Mouse (Mus musculus) liver, adult 2 months (tissue): ENCODE measurements at regions not wholly inside any gene's neighbourhood (a gene's known extent, or its start where the extent isn't known, plus 50 kb on each side); places are given as distances from the start of the nearest gene placed in this dataset.

ENCODE experiments used
- DNase-seq: peaks from one replicate; pipeline ENCODE4 v3.0.0-alpha.2; 2011; ENCODE audit warnings: low read depth, low spot score; ENCODE audit errors: extremely low read depth
- H3K27ac ChIP-seq: fragments of 200-500 bp; replicated peaks from 2 replicates; pipeline ENCODE4 v1.5.1; 2012; ENCODE audit warnings: low read depth, mild to moderate bottlenecking, control low read depth, inconsistent platforms, low read length; ENCODE audit not compliant: insufficient read depth
- H3K27me3 ChIP-seq: fragments of 200-500 bp; 2 replicates; pipeline ENCODE4 v1.6.1; 2012; ENCODE audit warnings: mild to moderate bottlenecking, moderate library complexity, low read length, inconsistent platforms; ENCODE audit not compliant: control insufficient read depth, insufficient read depth
- H3K36me3 ChIP-seq: fragments of 200-500 bp; 2 replicates; pipeline ENCODE4 v1.6.1; 2012; ENCODE audit warnings: low read length, inconsistent platforms; ENCODE audit not compliant: control insufficient read depth, insufficient read depth
- H3K4me1 ChIP-seq: fragments of 200-500 bp; 2 replicates; pipeline ENCODE4 v1.6.1; 2011; ENCODE audit warnings: low read length; ENCODE audit not compliant: control insufficient read depth, insufficient read depth
- H3K4me3 ChIP-seq: fragments of 200-500 bp; 2 replicates; pipeline ENCODE4 v1.5.1; 2011; ENCODE audit warnings: low read depth, mild to moderate bottlenecking, control low read depth, low read length, moderate library complexity; ENCODE audit not compliant: insufficient read depth
- H3K79me2 ChIP-seq: fragments of 200-500 bp; 2 replicates; pipeline ENCODE4 v1.6.1; 2012; ENCODE audit warnings: inconsistent platforms, mild to moderate bottlenecking, low read length, moderate library complexity; ENCODE audit not compliant: control insufficient read depth, insufficient read depth
- H3K9ac ChIP-seq: fragments of 200-500 bp; 2 replicates; pipeline ENCODE4 v1.6.1; 2012; ENCODE audit warnings: low read depth, mild to moderate bottlenecking, control low read depth, inconsistent platforms, low read length
- CTCF ChIP-seq: fragments of 200-500 bp; IDR thresholded peaks from 2 replicates; pipeline ENCODE4 v1.5.1; 2011; ENCODE audit warnings: low read depth, low read length, control low read depth
- POLR2A ChIP-seq: fragments of 200-500 bp; IDR thresholded peaks from 2 replicates; pipeline ENCODE4 v1.6.1; 2011; ENCODE audit warnings: low read length, control low read depth; ENCODE audit not compliant: insufficient read depth; ENCODE audit errors: extremely low read depth
- WGBS: fragments of 180-500 bp; shearing (Covaris S2); methylation state at CpG from one replicate; pipeline ENCODE4 v1.1.7; 2018; 5-methylcytosine and 5-hydroxymethylcytosine counted together

DNA sequence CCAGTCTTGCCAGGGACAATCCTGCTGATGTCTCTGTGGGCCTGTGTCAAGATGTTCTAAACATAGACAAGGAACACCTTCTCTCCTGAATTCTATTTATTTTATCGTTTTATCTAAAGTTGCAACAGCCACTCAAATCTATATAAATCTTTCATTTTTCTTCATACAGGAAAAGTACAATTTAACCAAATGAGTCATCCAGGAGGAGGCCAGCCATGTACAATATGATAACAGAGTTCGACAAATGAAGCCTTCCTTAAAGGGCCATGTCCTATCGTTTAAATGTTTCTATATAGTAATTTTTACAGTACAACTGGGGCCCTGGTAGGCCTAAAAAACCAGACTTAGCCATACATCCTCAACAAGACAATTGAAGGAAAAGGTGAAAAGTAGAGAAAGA is 154.8 kb downstream of the Thbs2 start:
- Histone ChIP-seq H3K36me3 (no peaks in the 10 kb centered on the region), H3K4me1 (no peaks in the 10 kb centered on the region), H3K79me2 (no peaks in the 10 kb centered on the region), H3K9ac (no peak overlapping the region), H3K27me3 (no peaks in the 10 kb centered on the region), H3K4me3 (no peak overlapping the region), H3K27ac (no peak overlapping the region)
- TF ChIP-seq POLR2A (no peak), CTCF (no peak)
- DNase-seq = no peak
- WGBS = 79% methylated on average over 3 of the region's 3 CpGs

DNA sequence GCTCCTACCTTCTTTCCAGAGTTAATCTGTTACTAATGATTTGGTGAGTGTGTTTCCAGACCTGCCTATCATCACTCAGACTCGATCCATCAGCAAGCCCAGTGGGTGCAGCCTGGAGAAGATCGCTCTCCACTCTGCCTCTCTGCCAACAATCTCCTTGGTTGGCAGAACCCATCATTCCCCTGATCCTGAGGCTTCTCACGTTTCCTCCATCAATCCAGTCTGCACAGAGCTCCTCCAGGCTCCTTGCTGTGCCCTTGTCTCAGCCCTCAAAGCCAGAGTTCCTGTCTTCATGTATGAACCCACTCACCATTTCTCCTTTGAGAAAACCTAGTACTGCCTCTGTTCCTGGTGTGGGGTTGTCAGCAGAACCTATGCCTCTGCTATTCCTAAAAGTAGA is 155.5 kb downstream of the Thbs2 start:
- no peak for DNase-seq
- Histone ChIP-seq H3K27ac (no peak overlapping the region), H3K4me3 (no peak overlapping the region), H3K27me3 (no peaks in the 10 kb centered on the region), H3K4me1 (no peaks in the 10 kb centered on the region), H3K36me3 (no peaks in the 10 kb centered on the region), H3K9ac (no peak overlapping the region), H3K79me2 (no peaks in the 10 kb centered on the region)
- WGBS = 56% methylated on average over 3 of the region's 3 CpGs
- no peak for TF ChIP-seq CTCF
- no peak for TF ChIP-seq POLR2A

DNA sequence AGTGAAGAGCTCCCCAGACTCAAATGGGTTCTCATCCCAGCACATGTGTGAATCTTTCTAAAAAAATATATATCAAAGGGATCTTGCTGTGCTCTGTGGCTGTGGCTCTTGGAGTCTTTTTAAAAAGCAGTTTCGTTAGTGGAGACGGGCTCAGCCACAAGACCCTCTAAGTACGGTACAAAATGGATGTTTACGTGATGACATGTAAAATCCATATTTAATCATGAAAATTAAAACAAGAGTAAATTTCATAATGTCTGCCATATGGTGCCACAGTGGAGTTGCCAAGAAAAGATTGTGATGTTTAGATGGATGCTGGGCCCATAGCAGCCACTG is 161.1 kb downstream of the Thbs2 start:
- Histone ChIP-seq H3K27me3 (no peaks in the 10 kb centered on the region), H3K4me1 (no peaks in the 10 kb centered on the region), H3K36me3 (no peaks in the 10 kb centered on the region), H3K4me3 (no peak overlapping the region), H3K79me2 (no peaks in the 10 kb centered on the region), H3K9ac (no peak overlapping the region), H3K27ac (no peak overlapping the region)
- TF ChIP-seq CTCF (no peak), POLR2A (no peak)
- 96% methylated on average over 4 of the region's 4 CpGs for WGBS
- DNase-seq = no peak

DNA sequence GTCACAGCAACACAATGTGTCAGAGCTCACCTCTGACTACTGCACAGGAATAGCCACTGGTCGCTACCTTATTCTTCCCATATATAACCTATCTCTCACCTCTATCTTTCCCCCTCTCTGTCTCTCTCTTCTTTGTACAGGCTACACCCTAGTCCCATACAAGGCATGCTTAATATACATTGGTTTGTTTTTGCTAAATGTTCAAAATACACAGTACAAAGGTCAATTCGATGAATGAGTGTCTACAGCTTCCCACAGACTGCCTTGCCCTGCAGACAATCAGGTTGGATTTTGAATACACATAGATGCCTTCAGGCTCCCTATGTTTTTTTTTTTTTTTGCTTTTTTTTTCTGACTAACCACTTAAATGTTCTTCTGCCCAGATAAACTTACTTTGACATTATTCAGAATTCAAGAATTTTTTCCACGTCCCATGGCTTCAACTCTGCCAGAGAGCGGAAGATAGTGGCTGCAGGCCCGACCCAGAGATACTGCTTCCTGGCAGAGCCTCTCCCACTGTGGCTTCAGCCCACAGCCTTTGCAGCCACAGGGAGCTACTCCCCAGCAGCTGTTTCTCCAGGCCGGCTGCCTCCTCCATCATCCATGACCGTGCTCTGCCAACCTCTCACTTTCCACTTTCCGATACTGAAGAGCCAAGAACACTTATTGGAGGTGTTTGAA is 161.6 kb downstream of the Thbs2 start:
- 73% methylated on average over 8 of the region's 8 CpGs for WGBS
- no peaks in the 10 kb centered on the region for H3K27me3 ChIP-seq
- TF ChIP-seq POLR2A = no peak
- TF ChIP-seq CTCF = no peak
- no peaks in the 10 kb centered on the region for H3K79me2 ChIP-seq
- no peak for DNase-seq
- H3K4me3 ChIP-seq = no peak overlapping the region
- no peak overlapping the region for H3K9ac ChIP-seq
- H3K4me1 ChIP-seq = no peaks in the 10 kb centered on the region
- no peaks in the 10 kb centered on the region for H3K36me3 ChIP-seq
- no peak overlapping the region for H3K27ac ChIP-seq

DNA sequence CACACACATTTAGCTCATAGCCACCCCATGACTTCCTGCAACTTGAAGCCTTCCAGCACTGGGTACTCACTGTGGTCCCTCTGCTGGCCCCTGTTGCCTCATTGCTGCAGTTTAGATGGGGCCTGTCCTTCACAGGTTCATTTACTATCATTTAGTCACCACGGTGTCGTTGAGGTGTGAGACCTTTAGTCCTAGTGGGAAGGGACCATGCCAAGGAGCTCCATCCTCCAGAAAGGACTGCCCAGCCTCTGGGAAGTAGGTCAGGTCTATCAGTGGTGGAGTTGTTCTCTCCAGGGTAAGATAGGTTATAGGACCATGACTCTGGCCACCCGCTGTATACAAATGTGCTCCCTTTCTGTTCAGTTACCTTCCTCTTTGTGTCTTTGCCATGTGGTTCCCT is 162.2 kb downstream of the Thbs2 start:
- H3K9ac ChIP-seq = no peak overlapping the region
- H3K27me3 ChIP-seq = no peaks in the 10 kb centered on the region
- DNase-seq = no peak
- 86% methylated on average over 3 of the region's 3 CpGs for WGBS
- H3K4me3 ChIP-seq = no peak overlapping the region
- no peak for TF ChIP-seq POLR2A
- TF ChIP-seq CTCF = no peak
- no peaks in the 10 kb centered on the region for H3K79me2 ChIP-seq
- no peak overlapping the region for H3K27ac ChIP-seq
- H3K4me1 ChIP-seq = no peaks in the 10 kb centered on the region
- H3K36me3 ChIP-seq = no peaks in the 10 kb centered on the region

DNA sequence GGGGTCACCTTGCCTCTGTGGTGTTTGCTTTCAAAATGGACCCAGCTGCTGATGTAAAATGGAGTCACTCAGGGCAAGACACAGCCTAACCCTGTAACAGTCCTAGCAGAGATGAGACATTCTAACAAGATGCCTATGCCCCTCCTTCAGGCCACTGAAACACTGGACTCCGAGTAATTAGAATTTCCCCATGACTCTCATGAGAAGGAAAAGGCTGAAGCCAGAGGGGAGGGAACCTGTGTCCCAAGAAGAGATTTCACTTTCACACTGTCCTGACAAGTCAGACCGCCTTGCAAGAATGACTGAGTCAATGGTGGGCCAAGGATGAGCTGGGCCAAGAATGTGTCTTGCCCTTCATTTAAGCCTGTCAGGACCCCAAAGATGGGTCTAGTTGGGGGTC is 166.3 kb downstream of the Thbs2 start:
- DNase-seq = no peak
- H3K27ac ChIP-seq = no peak overlapping the region
- no peak for TF ChIP-seq POLR2A
- TF ChIP-seq CTCF = no peak
- H3K36me3 ChIP-seq = no peaks in the 10 kb centered on the region
- H3K4me3 ChIP-seq = no peak overlapping the region
- H3K79me2 ChIP-seq = no peaks in the 10 kb centered on the region
- 0 out of 2 replicates have a peak, but pooled peaks cover 3% of the 10 kb centered on the region for H3K27me3 ChIP-seq
- 79% methylated on average over 2 of the region's 2 CpGs for WGBS
- no peaks in the 10 kb centered on the region for H3K4me1 ChIP-seq
- no peak overlapping the region for H3K9ac ChIP-seq
